Mouse (Mus musculus) gonadal fat pad, adult 2 months (tissue): ENCODE measurements around the gene Actn2. TPM values are rescaled to one million over a fixed set of nuclear protein-coding genes. Genes with fewer than 3 reads are reported as not detected.
A peak's percentile ranks its signal among the peaks of the same experiment; 100 is the strongest.

Source experiments
- DNase-seq: peaks from one replicate; pipeline ENCODE4 v3.0.0-alpha.2; 2012; ENCODE audit warnings: low read depth
- polyA plus RNA-seq: library from polyadenylated mRNA; depleted of rRNA; stranded (reverse); fragments of >200 nt; gene quantifications from 2 replicates; pipeline ENCODE4 v1.2.3, GENCODE M21; 2012; rRNA removed

Gene Actn2
- 0.62 and 1.5 TPM in 2 replicates for polyA plus RNA-seq

DNA sequence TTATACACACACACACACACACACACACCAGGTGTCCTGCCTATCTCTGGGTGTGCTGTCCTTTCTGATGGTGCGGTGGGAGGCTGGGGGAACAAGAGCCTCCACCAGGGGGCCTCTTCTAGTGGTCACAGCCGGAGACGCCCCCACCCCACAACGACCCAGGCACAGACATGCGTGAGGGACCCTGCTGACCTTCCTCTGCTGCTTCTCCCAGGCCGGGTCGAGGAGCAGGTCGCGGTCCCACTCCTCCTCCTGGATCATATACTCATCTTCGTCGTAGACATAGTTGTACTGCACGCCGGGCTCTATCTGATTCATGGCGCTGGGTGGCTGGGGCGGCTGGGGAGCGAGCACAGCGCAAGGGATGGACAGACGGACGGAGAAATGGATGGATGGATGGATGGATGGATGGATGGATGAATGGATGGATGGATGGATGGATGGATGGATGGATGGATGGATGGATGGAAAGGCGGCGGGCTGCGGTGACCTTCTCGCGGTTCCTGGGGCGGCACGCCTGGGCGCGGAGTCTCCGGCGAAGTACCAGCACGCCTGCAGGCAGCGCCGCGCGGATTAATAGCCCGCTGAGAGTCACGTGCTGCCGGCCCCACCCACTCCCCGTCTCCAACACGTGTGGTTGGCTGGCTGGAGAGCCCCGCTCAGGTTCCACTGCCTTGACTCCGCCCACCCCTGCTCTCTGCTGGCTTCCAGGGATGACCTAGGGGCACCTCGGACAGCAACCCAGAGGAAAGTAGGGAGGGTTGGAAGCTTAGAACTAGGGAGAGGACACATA is at the start of gene Actn2:
Gene Actn2 (minus strand): TSS at position 578 of the 793 bp plus-strand sequence.
- peak; percentile 12 for DNase-seq

DNA sequence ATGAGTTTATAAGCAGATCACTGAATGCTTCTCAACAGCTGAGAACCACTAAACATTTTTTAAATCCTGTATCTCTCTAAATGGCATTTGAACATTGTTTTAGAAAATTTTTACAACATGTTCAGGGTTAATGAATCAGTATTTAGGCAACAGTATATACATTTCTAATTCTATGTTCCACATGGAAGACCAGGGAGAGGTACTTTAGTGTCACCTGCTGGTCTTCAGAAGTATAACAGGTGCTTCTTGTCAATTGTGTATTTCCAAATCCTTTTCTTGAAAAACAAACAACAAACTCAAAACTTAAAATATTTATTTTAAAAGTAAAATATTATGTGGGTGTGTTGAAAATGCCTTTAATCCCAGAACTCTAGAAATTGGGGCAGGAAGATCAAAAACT is 45.7 kb upstream of the Actn2 start:
- DNase-seq, result no peak

DNA sequence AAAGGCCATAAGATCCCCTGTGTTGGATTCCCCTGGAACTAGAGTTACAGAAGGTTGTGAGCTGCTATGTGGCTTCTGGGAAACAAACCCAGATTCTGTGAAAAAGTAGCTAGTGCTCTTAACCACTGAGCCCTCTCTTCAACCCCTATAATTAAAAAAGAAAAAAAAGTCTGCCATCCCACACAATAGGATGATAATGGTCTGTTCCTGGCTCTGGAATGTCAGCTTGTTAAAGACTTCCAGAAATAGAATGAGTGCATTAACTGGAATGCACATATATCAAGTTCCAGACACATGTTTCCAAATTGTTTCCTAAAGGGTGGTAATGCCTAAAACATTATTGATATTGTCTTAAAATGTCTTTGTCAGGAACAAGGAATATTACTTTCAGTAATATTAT is 44.2 kb upstream of the Actn2 start:
- DNase-seq, result no peak

DNA sequence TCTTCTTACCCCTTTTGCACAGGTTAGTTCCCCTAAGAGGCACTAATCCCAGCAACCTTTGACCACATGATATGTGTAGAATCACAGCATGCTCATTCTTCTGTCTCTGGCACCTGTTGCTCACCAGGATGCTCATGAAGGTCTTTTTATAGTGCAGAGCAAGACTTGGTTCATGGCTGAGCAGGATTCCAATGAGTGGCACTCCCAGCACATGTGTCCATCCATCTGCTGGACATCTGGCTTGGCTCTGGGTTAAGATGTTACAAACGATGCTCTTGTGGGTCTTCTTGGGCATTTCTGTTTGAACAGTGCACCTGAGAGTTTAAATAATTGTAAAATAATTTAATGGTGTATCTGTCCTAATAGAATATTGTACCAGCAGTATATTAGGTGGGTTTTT is 36.2 kb upstream of the Actn2 start:
- no peak for DNase-seq

DNA sequence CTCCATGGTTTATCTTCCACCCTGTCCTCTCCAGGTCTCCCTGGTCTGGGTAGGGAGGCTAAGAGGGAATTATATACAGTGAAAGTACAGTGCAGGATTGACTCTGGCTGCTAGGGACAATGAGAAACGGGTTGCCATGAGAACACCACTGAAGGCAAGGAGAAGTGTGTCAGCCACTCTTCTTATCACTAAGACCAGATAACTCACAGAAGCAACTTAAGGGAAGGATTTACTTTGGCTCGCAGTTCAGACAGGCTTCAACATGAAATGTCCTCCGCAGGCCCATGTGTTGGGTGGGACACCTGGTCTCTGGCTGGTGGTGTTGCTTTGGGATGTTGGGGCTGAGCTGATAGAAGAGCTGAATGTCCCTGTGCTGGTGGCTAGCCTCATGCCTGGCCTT is 32.2 kb upstream of the Actn2 start:
- no peak for DNase-seq

DNA sequence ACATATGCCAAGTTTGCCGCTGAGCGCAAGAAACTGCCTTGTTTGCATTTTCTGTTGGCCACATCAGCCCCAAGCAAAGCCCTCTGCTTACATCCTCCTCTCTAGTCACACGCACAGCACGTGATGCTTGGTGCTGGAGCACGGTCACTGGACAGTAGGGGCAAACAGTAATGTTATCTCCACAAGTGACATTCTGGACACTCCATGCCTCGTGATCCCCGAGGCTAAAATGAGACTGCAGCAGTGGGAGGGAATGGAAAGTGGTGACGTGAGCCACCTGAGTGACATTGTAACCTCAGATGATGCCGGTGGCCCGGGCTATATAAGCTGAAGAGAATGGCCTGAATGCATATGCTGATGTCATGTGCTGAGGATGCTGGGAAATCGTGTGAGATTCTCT is 29.4 kb upstream of the Actn2 start:
- no peak for DNase-seq

DNA sequence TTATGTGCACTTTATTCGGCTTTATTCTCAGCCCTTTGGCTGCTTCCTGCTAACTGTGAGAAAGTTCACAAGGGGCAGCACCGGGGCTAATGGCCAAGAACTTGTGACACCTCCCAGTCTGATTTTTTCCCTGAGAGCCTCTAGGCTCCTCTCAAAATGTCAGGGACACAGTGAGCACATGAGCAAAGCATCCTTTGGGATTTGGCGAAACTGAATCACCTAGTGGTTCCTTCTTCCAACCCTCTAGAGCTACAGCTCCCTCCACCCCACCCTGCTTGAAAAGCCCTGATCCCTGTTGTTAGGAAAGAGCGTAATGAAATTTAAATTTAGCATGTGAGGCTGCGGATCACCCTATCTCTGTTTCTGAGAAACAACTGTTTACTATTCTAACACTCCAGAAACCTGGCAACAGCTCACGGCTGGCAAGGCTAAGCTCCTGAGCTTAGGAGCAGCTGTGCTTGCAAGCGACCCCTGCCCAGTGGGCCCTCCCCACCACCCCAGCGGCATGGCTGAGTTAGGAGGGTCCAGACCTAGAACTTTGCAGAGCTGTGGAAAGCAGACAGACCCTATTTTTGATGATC is 28.6 kb upstream of the Actn2 start:
- no peak for DNase-seq

DNA sequence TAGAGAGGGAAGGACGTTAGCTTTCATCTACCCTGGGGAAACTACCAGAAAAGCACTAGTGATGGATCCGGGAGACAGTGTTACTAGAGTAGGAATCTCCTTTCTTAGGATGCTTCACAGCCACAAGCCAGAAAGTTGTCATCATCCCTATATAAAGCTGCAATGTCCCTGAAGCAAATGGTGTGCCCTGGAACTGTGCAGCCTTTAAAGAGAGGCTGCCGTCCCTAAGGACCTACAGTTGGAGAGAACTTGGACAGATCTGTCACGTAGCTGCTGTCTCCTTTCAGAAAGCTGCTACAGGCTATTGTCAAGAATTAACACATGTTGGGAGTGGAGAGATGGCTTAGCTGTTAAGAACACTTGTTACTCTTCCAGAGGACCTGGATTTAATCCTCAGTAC is 20.9 kb upstream of the Actn2 start:
- no peak for DNase-seq

DNA sequence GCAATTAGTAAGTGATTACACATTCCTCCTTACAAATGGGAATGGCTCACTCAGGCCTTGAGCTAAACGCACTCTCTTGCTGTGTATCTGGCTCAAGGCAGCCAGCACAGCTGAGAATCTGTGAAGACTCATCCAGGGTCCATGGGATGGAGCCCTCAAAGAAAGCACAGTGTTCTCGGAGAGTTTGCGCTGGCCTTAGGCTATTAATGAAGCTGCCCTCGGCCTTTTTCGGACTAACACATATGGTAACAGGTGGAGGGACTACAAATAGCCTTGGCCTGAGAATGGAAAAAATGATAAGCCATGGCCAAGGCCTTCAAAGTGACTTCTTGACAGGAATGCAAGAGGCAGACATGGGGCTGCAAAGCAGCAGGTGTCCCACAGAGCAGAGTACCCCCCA is 17.0 kb upstream of the Actn2 start:
- DNase-seq, result no peak

DNA sequence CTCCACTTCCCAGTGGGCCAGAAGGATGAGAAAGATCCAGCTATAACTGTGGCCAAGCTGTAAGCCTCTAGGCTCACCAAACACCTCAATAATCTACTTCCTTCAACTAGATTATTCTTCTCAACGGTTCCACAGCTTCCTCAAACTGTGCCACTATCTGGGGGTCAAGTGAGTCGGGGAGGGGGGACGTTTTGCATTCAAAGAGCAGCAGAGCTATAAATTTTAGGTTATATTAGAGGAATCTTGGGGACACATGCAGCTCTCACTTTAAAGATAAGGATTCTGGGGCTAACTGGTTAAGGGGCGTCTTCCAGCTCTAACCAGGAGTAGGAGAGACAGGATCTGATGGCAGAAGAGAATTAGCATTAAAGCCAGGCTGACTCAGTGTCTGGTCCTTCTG is 15.6 kb upstream of the Actn2 start:
- DNase-seq, result no peak

DNA sequence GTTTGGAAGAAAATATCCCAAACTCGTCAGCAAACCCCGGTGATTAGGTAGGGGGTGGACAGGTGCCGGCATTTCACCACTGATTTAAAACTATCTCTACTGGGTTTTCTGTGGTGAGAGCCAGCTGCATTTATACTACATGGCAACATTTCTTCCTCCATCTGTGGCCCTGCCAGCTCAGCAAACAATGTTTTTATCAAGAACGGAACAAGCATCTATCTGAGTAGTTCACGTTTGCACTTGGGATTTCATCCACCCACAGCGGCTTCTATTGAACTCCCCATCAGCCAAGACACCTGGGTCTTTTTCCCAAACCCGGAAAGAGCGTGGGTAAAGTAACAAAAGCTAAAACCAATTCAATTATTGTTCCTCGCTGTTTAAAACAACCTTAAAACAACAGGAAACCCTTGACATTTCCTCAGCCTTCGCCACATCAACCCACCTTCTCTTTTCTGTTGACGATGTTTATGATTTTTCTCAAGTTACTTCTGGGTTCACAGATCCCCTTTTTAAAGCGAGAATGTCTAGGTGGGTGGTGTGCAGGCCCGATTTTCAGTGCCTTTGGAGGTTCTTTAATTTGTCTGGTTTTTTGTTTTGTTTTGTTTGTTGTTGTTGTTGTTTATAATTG is 8.8 kb upstream of the Actn2 start:
- DNase-seq, result no peak

DNA sequence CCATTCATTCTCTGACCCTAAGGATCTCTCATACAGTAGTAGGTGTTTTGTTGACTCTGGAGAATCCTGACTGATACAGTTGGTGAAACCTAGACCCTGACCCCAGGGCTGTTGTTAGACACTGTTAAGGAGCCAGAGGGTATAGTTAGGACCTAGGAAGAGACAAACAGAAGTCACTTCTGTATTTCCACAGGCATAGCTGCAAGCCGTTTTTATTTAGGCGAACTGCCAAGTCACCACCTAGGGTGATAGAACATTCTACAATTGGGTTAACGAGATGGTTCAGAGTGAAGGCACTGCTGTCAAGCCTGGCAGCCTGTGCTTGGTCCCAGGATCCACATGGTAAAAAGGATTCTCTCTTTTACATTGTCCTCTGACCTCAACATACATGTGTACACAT is 6.3 kb upstream of the Actn2 start:
- DNase-seq, result no peak

DNA sequence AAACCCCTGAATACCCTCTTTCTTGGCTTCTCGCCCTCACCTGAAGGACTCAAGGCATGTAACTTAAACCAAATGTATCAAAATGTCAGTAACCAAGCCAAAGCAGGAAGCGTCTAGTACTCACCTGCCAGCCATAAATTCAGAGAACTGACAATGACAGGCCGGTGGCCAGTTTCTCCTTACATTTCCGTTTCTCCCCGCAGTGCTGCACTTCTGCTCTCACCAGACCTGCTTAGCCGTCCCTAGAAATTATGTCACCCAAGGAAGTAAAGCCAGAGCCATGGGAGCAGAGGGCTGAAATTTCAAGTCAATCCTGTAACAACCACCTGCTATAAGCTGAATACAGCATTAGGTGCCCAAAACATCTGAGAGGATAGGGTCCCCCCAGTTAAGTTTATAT is 887 bp upstream of the Actn2 start:
- peak; percentile 13 for DNase-seq

DNA sequence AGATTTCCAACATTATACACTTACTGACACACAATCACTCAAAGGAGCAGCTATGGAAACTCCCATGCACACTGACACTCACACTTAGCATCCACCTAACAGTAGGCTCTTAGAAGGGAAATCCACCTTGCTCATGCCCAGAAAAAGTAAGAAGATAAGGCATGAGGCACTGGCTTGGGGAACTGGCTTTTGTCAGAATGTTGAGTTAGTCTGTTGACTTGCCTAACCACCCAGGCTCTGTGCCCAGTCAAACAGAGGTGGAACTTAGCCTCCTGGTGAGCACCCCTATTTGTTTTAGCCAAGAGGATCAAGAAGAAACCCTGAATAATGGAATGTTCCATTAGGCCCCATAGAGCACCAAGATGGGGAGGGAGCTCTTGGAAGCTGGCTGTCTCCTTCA is 1.1 kb downstream of the Actn2 start:
- no peak for DNase-seq

DNA sequence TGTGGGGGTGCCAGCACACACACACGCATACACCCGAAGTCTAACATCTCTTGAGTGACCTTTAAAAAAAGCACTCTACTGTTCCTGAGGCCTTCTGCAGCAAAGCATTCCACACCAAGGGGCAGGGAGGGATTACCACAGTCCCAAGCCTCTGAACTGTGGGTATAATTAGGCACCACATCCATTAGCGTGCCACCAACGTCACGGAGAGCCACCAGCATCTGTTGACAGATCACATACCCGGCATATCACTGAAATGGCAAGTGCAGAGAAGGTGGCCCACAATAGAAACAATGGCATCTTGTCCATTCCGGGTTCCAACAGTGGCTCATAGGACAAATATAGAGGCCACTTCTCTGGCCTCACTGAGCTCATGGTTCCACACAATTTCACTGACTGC is 2.8 kb downstream of the Actn2 start:
- no peak for DNase-seq

DNA sequence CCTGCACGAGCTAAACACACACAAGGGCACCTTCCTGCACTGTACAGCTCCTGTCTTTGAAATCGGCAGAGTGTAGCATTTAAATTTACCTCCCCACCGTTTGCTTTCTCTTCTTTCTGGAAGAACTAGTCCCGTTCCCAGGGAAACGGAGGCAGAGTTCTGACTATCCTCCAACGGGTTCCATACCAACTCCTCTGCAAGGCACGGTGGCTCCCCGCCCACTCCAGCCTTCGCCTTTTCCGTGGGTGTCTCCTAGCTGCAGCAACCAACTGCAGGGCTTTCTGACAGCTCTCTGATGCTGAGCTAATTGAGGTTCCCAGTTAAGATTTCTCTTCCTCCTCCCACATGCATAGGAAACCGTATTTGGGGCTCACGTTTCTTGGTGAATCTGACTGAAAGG is 6.5 kb downstream of the Actn2 start:
- no peak for DNase-seq

DNA sequence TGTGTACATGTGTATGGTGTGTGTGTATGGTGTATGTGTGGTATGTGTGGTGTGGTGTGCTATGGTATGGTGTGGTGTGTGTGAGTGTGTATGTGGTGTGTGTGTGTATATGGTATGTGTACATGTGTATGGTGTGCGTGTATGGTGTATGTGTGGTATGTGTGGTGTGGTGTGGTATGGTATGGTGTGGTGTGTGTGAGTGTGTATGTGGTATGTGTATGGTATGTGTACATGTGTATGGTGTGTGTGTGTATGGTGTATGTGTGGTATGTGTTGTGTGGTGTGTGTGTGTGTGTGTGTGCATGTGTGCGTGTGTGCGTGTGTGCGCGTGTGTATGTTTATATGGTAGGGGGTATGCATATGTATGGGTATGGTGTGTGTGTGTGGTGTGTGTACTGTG is 9.0 kb downstream of the Actn2 start:
- no peak for DNase-seq

DNA sequence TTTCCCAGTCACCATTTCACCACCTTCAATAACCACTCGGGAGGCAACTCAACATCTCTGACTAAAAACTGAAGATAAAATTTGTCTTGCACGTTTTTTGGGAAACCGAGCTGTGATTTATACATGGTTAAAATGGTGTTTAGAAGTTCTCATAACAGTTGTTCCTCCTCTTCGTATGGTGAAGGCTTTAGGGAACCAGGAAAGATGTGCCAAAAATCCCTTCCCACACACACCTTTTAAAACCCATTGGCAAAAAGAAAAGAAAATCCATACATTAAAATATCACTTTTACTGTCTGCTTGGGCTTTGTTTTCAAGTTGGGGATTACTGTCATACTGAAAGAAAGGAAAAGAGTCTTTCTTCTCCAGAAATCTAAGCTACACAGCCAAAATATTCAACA is 12.2 kb downstream of the Actn2 start:
- no peak for DNase-seq

DNA sequence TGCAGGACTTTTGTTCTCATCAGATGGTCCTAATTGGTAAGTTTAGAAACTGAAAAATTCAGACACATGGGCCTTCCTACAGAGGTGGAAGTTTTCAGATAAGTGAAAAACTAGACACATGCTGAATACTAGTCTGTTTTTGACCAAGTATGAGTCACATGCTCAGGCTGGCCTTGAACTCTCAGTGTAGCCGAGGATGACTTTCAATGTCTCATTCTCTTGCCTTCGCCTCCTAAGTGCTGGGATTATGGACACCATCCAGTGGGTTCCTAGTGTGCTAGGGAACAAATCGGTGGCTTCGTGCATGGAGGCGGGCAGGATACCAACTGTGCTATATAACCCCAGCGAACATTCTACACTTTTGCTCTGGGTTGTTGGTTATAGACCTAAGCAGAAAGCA is 13.0 kb downstream of the Actn2 start:
- no peak for DNase-seq

DNA sequence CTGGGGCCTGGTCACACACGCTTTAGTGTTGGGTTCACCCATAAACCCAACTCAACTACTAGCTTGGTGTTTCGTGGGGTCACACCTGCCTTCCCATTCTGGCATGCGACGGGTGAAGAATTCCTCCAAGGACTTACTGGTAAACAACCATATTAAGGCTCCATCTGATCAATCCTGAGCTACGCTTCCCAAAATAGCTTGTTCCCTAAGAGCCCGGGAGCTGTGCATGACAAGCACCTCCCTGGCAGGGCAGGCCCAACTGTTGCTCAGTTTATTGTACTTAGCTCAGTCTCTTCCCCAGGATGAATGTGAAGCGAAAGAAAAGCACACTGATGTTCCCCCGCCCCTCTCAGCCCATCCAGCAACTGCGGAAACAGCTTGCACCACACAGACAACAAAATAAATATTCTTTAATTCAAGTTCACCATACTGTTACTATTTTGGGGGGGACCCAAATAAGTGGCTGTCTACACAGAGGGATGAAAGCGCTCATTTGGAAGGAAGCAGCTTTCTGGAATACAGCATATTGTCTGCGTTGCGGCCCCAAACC is 17.4 kb downstream of the Actn2 start:
- no peak for DNase-seq

DNA sequence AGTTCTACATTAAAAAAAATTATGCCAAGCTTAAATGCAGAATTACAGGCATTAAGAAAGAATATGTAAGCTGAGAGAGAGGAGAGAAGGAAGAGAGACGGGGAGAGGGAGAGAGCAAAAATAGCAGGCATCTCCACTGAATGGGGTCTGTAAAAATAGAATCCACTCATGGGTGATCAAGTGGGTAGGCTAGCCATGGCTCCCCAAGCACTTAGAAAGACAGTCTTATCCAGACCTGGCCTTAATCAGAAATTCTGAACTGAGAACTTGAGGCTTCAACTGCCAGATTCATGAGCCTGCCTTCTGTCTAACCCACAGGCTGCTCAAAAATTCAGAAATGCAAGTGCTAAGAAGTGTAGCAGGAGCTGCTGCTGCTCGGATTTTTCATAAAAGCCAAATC is 20.4 kb downstream of the Actn2 start:
- no peak for DNase-seq

DNA sequence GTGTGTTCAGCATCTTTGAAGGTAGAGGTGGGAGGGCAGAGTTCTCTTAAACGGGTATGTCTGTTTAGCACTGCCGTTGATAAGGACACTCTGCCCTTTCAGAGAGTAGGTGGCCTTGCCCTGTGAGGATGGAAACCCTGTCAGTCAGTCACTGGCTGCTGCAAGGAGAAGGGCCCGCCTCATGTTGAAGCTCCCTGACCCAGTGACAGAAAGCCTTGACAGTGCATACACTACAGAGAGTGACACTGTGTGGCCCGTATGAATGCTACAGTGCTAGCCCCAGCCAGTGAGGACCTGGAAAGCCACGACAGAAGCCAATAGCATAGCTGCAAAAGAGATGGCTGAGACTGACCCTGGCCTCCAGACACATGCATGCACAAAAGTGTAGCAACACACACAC is 22.5 kb downstream of the Actn2 start:
- no peak for DNase-seq

DNA sequence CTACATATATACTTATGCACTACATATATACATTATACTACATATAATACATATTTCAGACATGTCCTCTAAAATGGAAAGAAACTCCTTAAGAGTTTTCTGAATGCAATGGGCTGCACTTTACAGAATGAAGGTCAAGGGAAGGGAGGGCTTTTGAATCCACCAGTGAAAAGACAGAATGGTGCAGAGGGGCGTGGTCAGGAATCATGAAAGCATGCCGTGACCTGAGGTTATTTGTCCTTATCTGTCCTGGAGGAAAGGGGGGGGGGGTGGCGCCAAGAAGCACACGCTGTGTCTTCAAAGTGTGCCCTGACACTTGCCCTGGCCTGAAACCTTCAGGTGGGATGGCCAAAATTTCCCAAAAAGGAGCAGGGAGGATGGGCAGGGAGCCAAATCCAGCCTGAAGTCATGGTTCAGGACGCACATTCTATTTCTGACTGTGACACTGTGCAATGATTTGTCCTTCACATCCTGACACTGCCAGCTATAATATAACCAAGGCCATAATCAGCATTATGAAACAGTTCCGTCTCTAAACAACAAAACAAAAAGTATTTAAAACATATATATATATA is 23.3 kb downstream of the Actn2 start:
- DNase-seq, result no peak
